Mouse (Mus musculus): ENCODE data around the gene Pgf.

GRCm38 (mm10) chr12:85166631-85167030 lies 11.0 kb downstream of the Pgf start:
- no peak for TF ChIP-seq EP300 (IDR thresholded peaks at IDR 0.05; ENCODE audit: low read depth)
- TF ChIP-seq CTCF (IDR thresholded peaks at IDR 0.05; ENCODE audit: low read depth) = no peak

Data from liver, postnatal 0 days (tissue).